Mouse (Mus musculus) hindbrain, embryonic 10.5 days (tissue): ENCODE data around the gene Slc1a6. TPM values are rescaled to one million over a fixed set of nuclear protein-coding genes. Genes with fewer than 3 reads are reported as not detected.
A peak's percentile ranks its signal among the peaks of the same experiment; 100 is the strongest.

Experiments used
- DNase-seq: peaks from one replicate; pipeline ENCODE4 v3.0.0-alpha.2; 2017; ENCODE audit warnings: low spot score
- H3K27ac ChIP-seq: fragments of 300-500 bp; sonication (generic); 2 replicates; pipeline ENCODE4 v1.5.1; 2016; ENCODE audit warnings: mild to moderate bottlenecking, moderate library complexity
- H3K27me3 ChIP-seq: fragments of 300-500 bp; sonication (generic); 2 replicates; pipeline ENCODE4 v1.6.1; 2016; ENCODE audit warnings: mild to moderate bottlenecking; ENCODE audit not compliant: poor library complexity, insufficient read depth, severe bottlenecking
- H3K36me3 ChIP-seq: fragments of 300-500 bp; sonication (generic); 2 replicates; pipeline ENCODE4 v1.6.1; 2016; ENCODE audit warnings: mild to moderate bottlenecking, moderate library complexity
- H3K4me1 ChIP-seq: fragments of 300-500 bp; sonication (generic); replicated peaks from 2 replicates; pipeline ENCODE4 v1.6.1; 2016; ENCODE audit warnings: mild to moderate bottlenecking
- H3K4me3 ChIP-seq: fragments of 300-500 bp; sonication (generic); 2 replicates; pipeline ENCODE4 v1.5.1; 2016; ENCODE audit warnings: mild to moderate bottlenecking, moderate library complexity
- H3K9me3 ChIP-seq: fragments of 300-500 bp; sonication (generic); 2 replicates; pipeline ENCODE4 v1.6.1; 2016; ENCODE audit warnings: mild to moderate bottlenecking, moderate library complexity
- WGBS: fragments of 180-500 bp; shearing (Covaris S2); methylation state at CpG from one replicate; pipeline ENCODE4 v1.1.7; 2016; 5-methylcytosine and 5-hydroxymethylcytosine counted together
- polyA plus RNA-seq: library from polyadenylated mRNA; unstranded; fragments of >200 nt; fragmentation: Nextera tagmentation; extraction: Ambion mirVana; gene quantifications from 2 replicates; pipeline ENCODE4 v1.2.1, GENCODE M21; 2016

Gene Slc1a6
- 1.1 and 1.6 TPM in 2 replicates for polyA plus RNA-seq

DNA sequence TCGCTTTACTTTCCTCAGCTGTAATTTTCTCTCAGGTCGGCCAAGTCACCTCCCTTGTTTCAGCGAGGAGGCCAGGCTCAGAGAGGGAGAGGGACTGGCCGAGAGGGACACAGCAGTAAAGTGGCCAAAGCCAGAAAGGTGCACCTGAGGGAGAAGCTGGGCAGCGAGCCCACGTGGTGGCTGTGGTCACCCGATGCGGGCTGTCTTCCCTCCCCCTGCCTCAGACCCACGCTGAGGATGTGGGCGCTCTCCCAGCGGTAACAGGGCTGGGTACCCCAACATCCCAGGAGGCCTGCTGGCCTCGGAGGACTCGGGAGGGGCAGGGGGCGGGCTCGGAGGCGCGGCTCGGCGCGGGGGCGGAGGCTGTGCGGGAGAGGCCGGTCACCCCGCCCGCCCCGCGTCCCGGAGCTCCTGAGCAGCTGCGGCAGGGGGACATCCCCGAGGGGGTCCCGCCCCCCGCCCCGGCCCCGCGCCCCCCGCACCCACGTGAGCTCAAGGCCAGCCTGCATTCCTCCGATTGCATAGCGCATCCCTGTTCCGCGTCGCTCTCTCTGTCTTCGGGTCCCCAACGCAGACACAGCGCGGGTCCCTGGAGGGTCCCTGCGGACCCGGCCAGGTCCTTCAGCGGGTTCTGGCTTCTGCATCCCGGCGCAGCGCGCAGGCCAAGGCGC, at the start of gene Slc1a6:
Gene Slc1a6, plus strand, starts transcription at position 516 of the 671 bp plus-strand sequence.
- H3K9me3 ChIP-seq, result no peaks in the 10 kb centered on the region
- peaks cover 27% of the 10 kb centered on the region for H3K27me3 ChIP-seq
- H3K4me3 ChIP-seq, result peak within 1 kb of the TSS; percentile 72
- no peaks in the 10 kb centered on the region for H3K36me3 ChIP-seq
- DNase-seq, result peak; percentile 38
- peaks cover 13% of the 10 kb centered on the region for H3K4me1 ChIP-seq
- WGBS, result 1% methylated on average over 54 of the region's 54 CpGs
- H3K27ac ChIP-seq, result peak within 1 kb of the TSS; percentile 81

DNA sequence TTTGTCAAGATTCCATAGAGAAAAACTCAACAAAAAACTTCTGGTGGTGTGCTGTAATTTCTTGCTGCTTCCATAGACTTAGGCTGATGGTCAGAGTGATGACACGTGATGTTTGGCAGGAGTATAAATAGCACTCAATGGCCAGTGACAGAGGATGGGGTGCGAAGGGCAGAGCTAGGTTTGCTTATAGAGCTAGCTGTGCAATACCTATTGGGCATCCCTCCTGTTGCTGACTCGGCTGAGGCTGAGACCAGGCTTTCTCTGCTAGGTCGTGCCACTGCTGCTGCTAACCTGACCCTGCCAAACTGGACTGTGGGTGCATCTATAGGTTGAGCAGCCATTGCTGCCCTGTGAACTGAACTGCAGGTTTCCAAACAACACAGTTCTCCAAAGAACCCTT, 40.5 kb upstream of the Slc1a6 start:
- no peaks in the 10 kb centered on the region for H3K9me3 ChIP-seq
- no peaks in the 10 kb centered on the region for H3K36me3 ChIP-seq
- H3K4me3 ChIP-seq, result no peak overlapping the region
- no peaks in the 10 kb centered on the region for H3K4me1 ChIP-seq
- H3K27ac ChIP-seq, result no peak overlapping the region
- no peaks in the 10 kb centered on the region for H3K27me3 ChIP-seq
- no peak for DNase-seq
- 82% methylated on average over 4 of the region's 4 CpGs for WGBS

DNA sequence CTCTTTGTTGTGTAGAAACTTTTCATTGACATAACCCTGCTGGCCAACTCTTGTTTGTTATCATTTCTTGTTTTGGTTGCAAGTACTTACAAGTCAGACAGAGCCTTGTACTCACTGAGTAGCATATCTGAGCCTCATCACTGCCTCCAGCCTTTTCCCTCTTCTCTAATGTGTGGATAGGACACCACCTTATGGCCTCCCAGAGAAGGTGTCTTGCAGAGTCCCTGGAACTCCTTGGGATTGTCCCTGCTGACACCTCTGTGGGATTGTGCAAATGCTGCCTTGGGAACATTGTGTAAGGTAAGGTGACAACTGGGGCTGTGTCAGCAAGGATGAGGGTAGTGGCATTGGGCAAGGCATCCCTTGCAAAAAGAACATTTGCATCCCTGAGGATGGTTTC, 36.6 kb upstream of the Slc1a6 start:
- DNase-seq, result no peak
- peaks cover 16% of the 10 kb centered on the region; the same call in 1 of the 2 replicates for H3K27me3 ChIP-seq
- no peaks in the 10 kb centered on the region for H3K36me3 ChIP-seq

DNA sequence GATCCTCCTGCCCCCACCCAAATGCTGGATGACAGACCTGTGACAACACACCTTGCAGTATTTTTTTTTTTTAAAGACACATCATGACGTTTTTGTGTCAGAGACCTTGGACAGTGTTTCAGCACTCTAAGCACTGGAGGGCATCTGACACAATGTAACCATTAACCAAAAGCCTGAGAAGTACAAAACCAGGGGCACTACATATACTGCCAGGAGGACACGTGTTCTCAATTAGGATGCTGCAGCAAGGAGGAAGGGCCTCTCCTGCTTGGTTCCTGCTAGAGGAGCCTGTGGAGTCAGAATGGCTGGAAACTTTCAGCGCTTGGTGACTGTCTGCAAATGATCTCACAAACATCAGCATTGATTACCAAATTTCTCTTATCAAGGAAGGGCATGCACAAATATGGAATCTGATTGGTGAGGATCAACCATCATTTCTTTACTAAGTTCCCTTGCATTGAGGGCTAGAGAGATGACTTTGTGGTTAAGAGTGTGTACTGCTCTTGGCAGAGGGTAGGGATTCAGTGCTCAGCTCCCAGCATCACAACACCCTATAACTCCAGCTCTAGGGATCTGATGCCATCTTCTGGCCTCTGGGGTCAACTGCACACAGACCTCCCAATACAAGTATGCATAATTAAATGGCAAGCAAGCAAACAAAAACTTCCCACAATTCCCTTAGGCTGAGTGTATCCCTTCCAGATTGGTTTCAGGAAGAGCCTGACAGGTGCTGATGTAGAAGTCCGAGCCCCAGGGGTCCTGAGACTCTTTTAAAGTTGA, 34.7 kb upstream of the Slc1a6 start:
- peaks cover 26% of the 10 kb centered on the region; the same call in 1 of the 2 replicates for H3K27me3 ChIP-seq
- H3K4me1 ChIP-seq, result peaks cover 15% of the 10 kb centered on the region
- no peaks in the 10 kb centered on the region for H3K9me3 ChIP-seq
- no peak overlapping the region for H3K4me3 ChIP-seq
- peak; percentile 26 for DNase-seq
- no peak overlapping the region for H3K27ac ChIP-seq
- H3K36me3 ChIP-seq, result no peaks in the 10 kb centered on the region
- 57% methylated on average over 4 of the region's 4 CpGs for WGBS

More for the DNA sequence above, 36.6 kb upstream of the Slc1a6 start:
- Histone ChIP-seq H3K9me3 (no peaks in the 10 kb centered on the region), H3K27ac (no peak overlapping the region), H3K4me3 (no peak overlapping the region), H3K4me1 (peaks cover 15% of the 10 kb centered on the region)

DNA sequence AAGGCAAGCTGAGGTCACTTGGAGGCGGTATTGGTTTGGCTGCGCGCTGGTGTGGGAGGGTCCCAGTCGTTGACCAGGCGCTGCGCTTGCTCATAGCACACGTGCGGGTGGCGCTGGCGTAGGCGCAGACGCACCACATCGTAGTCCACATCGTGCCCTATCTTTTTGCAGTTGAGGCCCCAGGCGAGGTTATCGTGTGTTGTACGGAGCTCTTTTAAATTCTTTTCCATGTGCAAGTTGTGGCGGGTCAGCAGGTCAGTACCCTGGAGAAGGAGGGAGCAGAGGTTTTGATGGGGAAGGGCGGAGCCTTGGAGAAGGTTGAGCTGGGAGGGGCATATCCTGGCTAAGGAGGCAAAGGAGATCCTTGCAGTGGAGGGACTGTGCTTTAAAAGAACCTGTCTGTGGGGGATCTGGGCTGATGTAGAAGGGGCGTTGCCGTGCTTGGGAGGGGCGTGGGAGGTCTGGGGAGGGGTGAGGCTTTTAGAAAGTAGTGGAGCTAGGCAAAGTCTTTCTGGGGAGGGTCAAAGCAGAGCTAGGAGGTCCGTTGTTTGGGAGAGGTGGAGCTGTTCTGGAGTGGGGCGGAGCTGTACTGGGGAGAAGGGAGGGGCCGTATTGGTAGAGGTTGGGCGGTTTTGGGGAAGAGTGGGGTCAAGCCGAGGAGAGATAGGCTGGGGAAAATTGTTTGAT, 33.1 kb upstream of the Slc1a6 start:
- Histone ChIP-seq H3K4me3 (peak overlapping the region; percentile 45), H3K27ac (peak overlapping the region; percentile 69; the same call in 1 of the 2 replicates), H3K9me3 (no peaks in the 10 kb centered on the region), H3K36me3 (no peaks in the 10 kb centered on the region), H3K4me1 (peaks cover 20% of the 10 kb centered on the region), H3K27me3 (peaks cover 40% of the 10 kb centered on the region)
- peak; percentile 52 for DNase-seq
- under 1% methylated on average over 27 of the region's 27 CpGs for WGBS

DNA sequence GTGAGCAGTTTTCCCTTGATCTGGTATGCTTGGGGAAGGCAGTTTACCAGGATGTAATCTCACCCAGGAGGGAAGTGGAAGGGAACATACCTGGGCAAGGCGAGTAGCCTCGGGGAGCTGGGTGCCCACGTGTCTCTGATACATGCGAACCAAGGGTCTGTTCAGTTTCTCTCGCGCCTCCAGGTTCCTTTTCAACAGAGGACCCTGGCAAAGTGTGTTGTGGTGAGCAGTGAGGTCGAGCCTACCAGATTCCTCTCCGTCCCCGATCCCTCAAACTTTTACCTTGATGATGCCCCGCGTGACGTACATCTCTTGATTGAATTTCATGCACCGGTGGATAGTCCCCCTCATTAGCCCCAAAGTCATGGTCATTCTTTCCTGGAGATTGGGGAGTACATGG, 32.1 kb upstream of the Slc1a6 start:
- 78% methylated on average over 13 of the region's 13 CpGs for WGBS
- no peak overlapping the region for H3K4me3 ChIP-seq

DNA sequence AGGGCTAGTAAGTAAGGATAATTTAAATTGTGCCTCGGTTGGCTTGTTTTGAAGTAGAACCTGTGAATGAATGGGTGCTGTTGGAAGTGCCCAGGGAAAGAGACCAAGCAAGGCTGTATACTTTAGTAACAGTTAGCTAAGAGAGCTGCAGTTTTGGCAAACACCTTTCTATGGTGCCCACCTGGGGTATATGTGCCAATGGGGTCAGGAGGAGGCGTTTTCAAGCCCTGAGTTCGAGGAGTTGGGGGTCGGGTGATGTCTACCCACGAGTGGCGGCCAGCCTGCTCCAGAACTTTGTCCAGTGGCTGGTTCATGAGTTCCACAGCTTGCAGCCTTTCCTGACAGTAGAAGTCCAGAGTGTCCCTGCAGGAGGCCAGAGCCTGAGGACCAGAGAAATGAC, 31.4 kb upstream of the Slc1a6 start:
- 85% methylated on average over 6 of the region's 6 CpGs for WGBS
- no peak overlapping the region for H3K27ac ChIP-seq

More for the DNA sequence above, 32.1 kb upstream of the Slc1a6 start:
- H3K36me3 ChIP-seq, result no peaks in the 10 kb centered on the region
- H3K9me3 ChIP-seq, result no peaks in the 10 kb centered on the region
- DNase-seq, result no peak
- peaks cover 29% of the 10 kb centered on the region for H3K4me1 ChIP-seq
- H3K27ac ChIP-seq, result no peak overlapping the region
- peaks cover 40% of the 10 kb centered on the region for H3K27me3 ChIP-seq

DNA sequence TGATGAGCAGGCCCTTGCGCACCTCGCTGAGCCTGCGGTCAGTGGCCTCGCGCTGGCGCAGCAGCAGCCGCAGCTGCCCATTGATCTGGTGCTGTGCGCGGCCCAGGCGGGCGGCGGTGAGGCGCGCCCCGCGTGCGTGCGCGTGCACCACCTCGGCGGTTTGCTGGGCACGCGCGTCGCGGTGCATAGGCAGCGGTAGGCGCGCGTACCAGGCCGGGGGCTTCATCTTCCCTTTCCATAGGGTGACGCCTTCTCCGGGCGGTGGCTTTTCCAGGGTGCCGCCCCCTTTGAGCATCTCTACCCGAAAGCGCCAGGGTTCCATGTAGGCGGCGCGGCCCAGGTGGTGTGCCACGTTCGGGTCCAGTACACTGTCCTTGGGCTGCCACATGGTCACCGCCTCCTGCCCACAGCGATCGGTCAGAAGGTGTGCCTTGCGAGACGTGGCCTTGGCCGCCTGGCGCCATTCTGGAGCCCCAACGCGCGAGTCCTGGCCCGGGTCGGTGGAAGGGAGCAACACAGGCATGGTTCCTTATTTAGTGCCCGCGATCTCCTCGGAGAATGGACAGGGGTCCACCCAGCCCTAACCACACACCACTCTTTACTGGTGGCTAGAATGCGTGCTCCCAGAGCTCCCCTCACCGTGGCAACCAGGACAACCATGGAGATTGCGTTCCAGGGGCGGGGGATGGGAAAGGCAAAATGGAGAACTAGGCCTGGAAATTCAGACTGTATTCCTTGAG, 27.7 kb upstream of the Slc1a6 start, which contains the start of gene Ccdc105:
Gene Ccdc105, minus strand, starts transcription at position 614 of the 740 bp plus-strand sequence.
- no peaks in the 10 kb centered on the region for H3K9me3 ChIP-seq
- no peaks in the 10 kb centered on the region for H3K36me3 ChIP-seq
- under 1% methylated on average over 61 of the region's 61 CpGs for WGBS
- H3K27ac ChIP-seq, result peak within 1 kb of the TSS; percentile 91
- H3K4me3 ChIP-seq, result peak within 1 kb of the TSS; percentile 69
- peaks cover 21% of the 10 kb centered on the region for H3K4me1 ChIP-seq
- peak; percentile 85 for DNase-seq
- peaks cover 35% of the 10 kb centered on the region for H3K27me3 ChIP-seq

More for the DNA sequence above, 31.4 kb upstream of the Slc1a6 start:
- Histone ChIP-seq H3K27me3 (peaks cover 40% of the 10 kb centered on the region), H3K9me3 (no peaks in the 10 kb centered on the region), H3K4me1 (peaks cover 30% of the 10 kb centered on the region), H3K36me3 (no peaks in the 10 kb centered on the region), H3K4me3 (no peak overlapping the region)
- no peak for DNase-seq

DNA sequence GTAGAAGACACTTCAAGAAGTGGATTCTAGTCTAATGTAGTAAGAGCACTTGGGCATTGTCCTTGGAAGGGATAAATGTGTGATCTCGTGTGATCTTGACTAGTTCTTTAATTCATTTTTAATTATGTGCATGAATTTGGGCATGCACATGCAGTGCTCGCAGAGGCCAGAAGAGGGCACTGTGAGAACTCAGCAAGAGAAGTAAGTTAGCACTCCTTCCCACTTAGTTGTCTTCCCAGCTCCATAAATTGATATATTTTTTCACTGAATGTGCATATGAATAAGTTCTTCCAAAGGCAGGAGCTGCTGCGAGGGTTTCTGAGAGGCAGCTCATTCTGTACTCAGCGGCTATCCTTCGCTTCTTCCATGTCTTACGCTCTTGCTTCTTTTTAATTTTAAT, 24.3 kb upstream of the Slc1a6 start:
- H3K27ac ChIP-seq, result no peak overlapping the region
- H3K27me3 ChIP-seq, result peaks cover 11% of the 10 kb centered on the region
- H3K4me3 ChIP-seq, result no peak overlapping the region
- 34% methylated on average over 6 of the region's 6 CpGs for WGBS
- DNase-seq, result peak; percentile 78
- H3K36me3 ChIP-seq, result no peaks in the 10 kb centered on the region
- H3K4me1 ChIP-seq, result peaks cover 15% of the 10 kb centered on the region; the same call in 1 of the 2 replicates
- H3K9me3 ChIP-seq, result no peaks in the 10 kb centered on the region

DNA sequence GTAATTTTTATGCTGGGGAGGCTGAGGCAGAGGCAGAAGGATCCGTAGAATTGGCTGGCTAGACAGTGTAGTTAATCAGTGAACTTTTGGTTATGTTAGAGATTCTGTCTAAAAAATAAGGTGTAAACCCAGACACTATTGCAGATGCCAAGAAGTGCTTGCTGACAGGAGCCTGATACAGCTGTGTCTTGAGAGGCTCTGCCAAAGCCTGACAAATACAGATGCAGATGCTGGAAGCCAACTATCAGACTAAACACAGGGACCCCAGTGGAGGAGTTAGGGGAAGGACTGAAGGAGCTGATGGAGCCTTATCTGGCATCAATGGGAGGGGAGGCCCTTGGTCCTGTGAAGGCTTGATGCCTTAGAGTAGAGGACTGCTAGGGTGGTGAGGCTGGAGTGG, 14.7 kb upstream of the Slc1a6 start:
- Histone ChIP-seq H3K4me3 (no peak overlapping the region), H3K27me3 (no peaks in the 10 kb centered on the region), H3K4me1 (no peaks in the 10 kb centered on the region), H3K27ac (no peak overlapping the region), H3K36me3 (no peaks in the 10 kb centered on the region), H3K9me3 (0 out of 2 replicates have a peak, but pooled peaks cover 9% of the 10 kb centered on the region)
- 90% methylated on average over 1 of the region's 1 CpGs for WGBS
- DNase-seq, result no peak

DNA sequence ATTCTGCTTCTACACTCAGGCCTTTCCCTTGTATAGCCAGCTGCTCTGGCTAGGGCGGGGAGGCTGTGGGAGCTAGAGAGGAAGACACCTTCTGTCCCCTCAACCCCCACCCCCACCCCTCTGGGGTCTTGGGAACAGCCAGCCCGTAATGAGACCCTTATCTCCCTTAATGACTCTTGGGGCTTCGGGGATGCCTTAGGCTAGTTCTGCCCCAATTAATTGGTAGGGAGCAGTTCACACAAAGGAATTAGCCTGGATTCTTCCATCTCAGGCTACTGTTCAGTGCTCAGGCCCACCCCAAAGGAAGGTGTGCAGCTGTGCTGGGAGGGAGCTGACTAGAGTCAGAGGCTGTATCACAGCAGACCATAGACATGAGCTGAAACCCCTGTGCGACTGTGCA, 4.5 kb upstream of the Slc1a6 start:
- Histone ChIP-seq H3K4me3 (no peak overlapping the region), H3K9me3 (no peaks in the 10 kb centered on the region), H3K36me3 (no peaks in the 10 kb centered on the region), H3K4me1 (peaks cover 12% of the 10 kb centered on the region), H3K27ac (no peak overlapping the region), H3K27me3 (peaks cover 19% of the 10 kb centered on the region)
- peak; percentile 11 for DNase-seq
- 64% methylated on average over 4 of the region's 4 CpGs for WGBS

DNA sequence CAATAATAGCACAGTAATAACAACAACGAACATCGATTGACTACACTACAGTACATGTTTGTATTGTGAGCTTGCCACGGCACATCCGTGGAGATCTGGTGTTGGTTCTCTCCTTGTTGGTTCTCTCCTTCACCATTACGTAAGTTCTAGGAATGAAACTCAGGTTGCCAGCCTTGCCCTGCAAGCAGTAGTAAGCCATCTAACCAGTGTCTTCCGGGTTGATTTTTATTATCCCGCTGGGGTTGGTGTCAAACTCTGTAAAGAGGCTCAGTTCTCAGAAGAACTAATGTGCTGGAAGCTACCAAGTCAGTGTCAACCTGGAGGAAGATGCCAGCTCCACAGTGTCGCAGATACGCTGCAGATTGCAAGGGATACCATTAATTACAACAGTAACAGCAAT, 769 bp upstream of the Slc1a6 start:
- no peaks in the 10 kb centered on the region for H3K36me3 ChIP-seq
- no peaks in the 10 kb centered on the region for H3K9me3 ChIP-seq
- peaks cover 13% of the 10 kb centered on the region for H3K4me1 ChIP-seq
- WGBS, result 69% methylated on average over 9 of the region's 9 CpGs
- peaks cover 27% of the 10 kb centered on the region for H3K27me3 ChIP-seq
- DNase-seq, result no peak
- H3K27ac ChIP-seq, result no peak overlapping the region
- H3K4me3 ChIP-seq, result peak overlapping the region; percentile 72
